Mouse (Mus musculus) monocyte, adult 2 months (primary cell): ENCODE measurements around the gene Kcnk18.

Source experiments
- DNase-seq, 2 experiments: peaks; one replicate each; pipeline ENCODE4 v3.0.0; 2022; ENCODE audit warnings: low spot score in 2 of 2, low read depth in 1 of 2

The Kcnk18 gene

DNA sequence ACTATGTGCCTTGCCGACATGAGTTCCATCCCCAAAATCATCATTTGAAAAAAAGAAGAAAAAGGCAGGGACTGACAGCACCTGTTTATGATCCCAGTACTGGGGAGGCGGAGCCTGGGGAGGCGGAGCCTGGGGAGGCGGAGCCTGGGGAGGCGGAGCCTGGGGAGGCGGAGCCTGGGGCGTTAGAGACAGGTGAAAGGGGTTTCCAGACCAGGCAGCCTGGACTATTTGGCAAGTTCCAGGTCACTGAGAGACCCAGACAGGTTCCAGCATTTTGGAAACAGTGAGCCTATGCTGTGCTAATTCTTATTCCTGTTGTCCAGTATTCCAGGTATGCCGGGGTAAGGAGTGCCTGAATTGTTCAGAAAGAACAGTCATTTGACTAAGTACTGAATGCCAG, at the start of gene Kcnk18:
Kcnk18 (plus strand) TSS at position 224 of the 400 bp plus-strand sequence.
- no peak for DNase-seq

DNA sequence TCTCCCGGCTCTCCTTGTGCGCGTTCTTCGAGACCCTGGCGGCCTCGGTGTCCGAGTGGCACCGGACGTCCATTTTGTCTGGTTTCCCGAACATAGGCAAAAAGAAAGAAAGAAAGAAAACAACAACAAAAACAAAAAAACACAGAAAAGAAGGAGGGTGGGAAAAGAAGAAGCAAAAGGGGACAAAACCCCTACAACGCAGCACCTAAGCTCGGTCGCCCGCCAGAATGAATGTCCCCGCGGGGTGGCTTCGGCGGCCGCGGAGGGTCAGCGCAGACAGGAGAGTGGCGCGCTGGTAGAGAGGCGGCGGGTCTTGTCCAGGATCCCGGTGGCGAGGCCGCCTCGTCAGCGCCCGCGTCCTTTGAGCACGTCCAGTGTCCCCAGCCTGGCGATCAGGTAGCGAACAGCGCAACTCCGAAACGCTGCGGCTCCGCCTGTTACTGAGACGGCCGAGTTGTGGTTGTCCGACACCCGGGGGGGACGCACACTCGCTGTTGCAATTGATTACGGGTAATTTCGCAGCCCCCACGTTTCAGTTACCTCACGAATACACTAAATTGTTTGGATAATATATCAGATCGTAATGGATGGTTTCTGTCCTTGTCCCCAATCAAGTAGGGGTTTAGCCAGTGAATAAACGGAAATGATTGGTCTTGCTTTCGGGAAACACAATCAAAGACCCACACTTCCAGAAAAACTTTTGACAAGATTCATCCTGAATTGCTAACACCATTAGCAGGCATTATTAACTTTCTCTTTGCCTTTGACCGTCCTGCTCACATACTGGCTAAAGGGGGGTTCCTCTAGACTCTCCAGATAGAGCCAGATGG, 48.9 kb upstream of the Kcnk18 start, which contains the start of gene Vax1:
Vax1 (minus strand) TSS at position 121 of the 830 bp plus-strand sequence.
- no peak for DNase-seq

DNA sequence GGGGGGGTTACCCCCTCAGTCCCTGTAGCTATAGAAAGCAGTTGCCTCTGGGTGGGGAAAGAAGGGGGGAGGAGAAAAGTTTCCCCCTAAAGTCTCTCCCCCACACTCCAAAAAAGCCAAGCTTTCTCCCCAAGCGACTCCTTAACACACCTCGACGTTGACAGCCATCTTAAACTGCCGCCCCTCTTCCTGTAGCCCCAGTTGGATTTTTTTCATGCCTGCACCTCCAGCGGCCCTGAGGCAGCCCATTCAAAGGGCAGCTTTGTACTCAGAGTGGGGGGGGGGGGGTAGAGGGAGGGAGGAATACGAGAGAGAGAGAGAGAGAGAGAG, 48.3 kb upstream of the Kcnk18 start:
- no peak for DNase-seq

DNA sequence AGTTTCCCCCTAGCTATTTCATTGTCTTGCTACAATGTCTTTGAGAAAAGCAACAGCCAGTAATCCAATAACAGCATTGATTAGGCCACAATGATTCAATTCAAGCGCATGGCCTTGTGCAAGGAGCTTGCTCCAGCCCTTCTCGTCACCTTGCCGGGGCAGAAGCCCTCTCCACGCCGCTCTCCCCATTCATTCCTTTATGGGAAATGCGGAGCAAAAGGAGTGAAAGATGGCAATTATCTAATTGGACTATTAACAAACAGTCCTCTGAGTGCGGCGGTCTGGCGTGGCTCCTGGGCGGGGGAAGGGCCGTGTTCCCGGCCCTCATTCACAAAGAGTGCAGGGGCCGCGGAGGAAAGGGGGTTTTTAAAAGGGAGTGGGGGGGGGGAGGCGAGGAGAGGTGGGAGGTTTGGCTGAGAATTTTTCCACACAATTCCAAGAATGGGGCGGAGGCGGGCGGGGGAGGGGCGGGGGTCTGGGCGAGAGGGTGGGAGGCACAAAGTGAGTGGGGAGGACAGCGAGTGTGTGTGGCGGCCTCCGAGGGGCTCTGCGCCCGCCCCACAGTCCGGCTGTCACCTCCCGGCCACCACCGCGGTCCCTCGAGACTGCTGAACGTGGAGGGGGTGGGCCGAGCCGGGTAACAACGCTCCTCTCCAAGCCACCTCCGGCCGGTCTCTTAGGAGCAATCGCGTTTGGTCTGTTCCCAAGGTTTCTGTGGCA, 47.7 kb upstream of the Kcnk18 start:
- no peak for DNase-seq

DNA sequence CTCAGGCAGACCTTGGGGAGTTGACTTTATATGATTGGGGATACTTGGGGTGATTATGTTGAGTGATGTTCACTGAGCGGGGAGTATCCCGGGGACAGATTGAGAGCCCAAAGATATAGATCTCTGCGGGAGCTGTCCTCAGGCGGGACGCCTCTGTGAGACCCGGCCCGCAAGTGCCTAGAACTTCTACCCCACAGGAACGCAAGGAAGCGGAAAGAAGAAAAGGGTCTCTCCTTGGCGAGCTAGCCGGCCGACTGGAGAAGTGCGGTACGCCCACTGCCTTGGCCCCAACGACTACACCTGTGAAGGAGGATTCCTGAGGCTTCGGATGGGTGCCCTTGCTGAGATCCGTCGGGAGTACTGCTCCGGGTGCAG, 47.2 kb upstream of the Kcnk18 start:
- DNase-seq: no peak

DNA sequence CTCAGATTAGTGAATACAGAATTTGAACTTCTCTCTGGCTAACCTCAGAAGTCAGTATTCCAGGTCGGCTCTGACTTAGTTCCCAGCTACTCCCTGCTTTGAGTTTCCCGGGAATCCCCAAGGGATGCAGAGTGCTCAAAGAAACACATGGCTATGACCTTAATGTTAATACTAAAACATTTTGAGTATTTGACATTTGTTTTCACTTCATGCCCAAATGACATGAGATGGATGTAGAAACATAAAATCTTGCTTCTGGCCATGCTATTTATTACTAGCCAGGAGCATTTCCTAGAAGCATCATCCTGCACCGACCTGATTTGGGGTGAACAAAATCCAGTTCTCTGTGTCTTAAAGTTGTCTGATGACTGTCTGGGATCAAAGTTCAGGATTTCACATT, 46.2 kb upstream of the Kcnk18 start:
- DNase-seq: no peak

DNA sequence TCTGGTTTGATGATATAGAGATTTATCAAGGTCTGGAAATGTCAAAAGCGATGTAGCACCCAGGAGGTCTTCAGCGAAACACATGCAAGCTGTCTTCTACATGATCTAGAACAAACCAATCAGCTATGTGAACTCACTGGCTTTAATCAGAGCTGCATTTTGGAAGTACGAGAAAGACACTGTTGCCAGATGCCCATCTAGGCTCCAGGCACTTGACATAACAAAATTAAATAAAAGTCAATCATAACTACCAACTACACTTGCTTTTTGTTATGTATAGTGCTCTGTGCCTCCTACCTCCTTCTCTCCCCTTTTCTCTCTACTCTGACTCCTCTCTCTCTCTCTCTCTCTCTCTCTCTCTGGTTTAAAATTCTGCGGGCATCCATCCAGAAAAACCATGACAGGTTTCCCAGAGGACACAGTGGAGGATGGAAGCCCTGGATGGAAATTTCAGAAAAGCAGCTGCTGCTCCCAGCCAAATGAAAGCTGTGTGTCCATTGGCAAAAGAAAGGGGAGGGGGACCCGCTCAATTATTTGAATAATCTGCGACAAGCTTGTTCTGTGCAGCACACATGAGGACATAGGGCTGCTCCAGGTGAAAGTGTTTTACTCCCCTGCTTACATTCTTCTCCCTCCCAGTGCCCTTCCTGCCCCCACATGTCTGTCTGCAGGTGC, 45.5 kb upstream of the Kcnk18 start:
- no peak for DNase-seq

DNA sequence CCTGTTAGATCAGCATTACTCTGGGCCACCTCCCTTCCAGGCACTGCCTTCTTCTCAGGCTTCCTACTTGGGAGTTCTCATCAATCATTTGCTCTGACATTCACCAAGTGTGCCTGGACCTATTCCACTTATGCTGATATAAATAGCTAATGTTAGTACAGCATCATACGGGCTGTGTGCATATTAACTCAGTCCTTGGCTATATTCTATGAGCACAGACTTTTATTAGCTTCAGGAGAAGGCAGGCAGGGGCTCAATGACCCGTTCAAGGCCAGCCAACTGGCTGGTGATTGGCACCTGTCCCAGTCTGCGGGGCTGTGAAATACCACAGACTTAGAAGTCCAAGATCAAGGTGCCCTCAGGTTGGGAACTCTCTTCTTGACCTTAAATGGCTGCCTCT, 35.0 kb upstream of the Kcnk18 start:
- DNase-seq: no peak

DNA sequence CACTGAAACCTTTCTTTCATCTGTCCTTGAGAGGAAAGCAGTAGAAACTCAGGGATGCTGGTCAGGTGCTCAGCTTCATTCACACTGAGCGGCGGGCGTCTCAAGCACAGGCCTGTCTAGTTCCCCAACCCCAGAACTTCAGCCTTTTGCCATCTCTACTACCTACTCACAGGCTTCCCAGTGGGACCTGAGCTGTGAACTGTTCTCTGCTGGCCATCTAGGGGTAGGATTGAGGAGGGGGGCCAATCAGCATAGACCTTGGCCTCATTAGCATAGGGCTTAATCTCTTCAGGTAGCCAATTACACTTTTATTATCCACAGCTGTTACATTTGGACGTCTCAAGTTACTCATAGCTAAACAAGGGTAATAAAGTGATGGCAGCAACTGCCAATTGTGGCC, 30.0 kb upstream of the Kcnk18 start:
- DNase-seq: no peak

DNA sequence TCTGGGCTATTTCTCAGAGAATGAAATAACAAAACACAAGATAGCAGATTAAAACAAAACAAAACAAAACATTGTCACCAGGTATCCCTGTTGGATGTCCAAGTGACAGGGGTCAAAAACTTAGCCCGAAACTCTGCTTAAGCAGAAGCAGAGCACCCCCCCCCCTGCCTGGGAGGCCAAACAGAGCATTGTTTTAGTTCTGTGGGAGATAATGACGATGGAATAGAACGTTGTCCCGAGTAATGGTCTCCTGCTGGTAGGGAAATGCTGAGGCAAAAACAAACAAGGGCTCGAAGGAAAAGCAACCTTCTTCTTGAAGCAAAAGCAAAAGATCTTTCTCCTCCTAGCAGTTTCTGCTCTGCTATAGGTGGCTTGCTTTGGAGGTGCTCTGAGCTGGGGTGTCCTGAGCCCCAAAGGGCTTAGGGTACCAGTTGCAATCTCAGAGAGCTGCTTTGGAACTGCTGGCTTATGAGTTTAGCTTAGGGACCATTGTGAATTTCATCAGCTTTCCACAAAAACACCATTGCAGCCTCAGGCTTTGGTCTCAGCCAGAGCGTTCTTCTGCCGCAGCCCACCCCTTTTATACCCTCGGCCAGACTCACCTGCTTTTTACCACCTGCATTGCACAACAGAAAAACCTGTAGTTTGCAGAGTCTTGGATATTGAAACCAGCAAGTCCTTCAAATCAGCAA, 28.4 kb upstream of the Kcnk18 start:
- DNase-seq: no peak

DNA sequence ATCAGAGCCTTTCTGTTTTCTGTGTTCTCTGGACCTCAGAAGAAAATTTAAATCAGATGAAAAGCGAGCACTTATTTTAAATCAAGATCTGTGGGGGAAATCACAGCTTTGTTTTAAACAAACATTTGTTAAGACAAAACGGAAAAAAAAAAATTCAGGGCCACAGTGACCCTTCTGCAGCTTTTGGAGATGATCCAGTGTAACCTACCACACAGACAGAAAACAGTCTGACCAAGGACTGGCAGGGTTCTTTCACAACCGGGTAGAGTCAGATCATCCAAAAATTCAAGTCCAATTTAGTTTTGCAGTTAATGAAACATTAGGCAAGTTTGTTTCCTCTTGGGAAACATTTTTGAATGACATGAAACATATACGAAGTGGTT, 27.9 kb upstream of the Kcnk18 start:
- no peak for DNase-seq

DNA sequence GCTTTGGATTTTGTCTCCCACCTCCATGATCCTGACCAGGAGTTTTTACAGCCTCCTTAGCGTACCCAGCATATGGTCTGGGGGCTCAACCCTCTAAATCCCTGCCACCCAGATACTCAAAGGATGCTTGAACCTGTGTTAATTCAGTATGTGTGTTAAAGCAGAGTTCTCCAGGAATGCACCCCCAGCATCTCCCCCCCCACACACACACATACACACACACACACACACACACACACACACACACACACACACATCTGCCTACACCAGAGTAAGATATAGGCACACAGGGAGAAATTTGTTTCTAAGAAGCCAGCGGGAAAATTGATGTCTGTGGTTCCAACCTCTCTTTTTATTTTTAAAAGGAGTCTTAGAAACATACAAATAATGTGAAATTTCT, 26.5 kb upstream of the Kcnk18 start:
- DNase-seq: no peak

DNA sequence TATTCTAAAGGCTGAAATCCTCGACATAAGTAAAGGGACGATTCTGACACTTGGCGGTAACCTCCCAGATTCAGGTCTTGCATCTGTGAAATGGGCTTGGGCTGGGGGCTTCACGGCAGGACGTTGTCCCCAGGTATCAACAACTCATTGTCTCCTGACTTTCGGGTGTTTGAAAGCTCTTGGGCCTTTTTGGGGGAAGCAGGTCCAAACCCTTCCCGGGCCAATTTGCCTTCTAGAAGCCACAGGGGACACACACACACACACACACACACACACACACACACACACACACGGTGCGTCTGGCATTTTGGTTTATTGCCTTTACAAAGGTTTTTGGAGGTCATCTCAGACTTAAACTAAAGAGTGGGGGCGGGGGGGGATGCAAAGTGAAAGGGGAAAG, 25.6 kb upstream of the Kcnk18 start:
- no peak for DNase-seq

DNA sequence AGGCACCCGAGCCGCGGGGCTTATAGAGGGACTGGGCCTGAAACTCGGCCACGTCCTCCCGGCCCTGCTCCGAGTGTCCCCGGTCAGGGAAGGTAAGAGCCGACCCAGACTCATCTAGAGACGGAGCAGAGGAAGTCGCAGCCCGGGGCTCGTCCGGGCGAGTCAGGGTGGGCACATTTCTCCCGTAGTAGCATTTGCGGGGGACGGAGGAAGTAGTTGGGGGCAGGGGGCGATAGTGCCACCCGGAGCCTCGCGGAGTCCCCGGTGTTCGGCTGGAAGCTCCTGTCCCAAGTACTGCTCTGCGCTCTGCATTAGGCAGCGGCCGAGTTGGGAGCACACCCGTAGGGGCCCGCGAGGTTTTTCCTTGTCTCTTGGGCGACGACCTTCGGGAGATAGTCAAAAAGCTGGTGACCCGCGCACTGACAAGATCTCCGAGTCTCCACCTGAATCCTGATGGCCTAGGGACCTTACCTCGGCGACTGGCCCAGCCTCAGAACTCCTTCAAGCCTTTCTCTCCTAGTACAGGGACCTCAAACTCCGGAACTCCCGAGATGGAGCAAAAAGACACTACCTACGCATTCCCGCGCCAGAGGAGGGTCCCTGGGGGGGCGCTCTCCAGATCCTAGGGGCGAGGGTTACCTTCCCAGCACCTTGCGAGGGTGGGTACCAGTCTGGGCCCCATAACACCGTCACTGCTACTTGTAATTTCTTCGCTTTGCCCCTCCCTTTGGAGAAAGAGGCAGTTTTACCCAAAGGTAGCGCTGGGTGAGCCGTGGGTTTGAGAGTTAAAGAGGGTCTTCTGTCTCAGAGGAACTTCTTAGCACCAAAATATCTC, 24.8 kb upstream of the Kcnk18 start:
- DNase-seq: no peak

DNA sequence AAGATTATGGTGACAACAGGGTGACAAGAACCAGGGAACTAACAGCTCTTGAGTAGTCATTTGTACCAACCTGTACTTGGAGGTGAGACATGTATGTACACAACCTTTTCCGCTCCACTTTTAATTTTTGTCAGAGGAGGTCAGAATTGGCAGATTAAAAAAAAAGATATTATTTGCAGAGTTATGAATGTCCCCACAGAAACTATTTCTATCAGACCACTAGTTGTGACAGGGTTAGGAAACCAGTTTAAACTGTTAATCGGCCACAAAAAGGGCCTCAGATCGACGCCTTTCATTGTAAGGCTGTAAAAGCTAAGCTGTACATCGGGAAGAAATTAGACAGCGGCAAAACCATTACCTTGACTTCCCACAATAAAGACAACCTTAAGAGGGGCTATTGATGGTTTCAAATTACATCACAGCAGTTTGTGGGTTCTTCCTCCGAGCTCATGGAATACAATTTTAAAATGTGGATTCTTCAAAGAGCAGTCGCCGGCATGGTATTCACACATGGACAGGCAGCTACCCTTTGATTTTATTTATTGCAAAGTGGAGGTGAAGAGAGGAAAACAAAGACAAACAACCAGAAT, 23.7 kb upstream of the Kcnk18 start:
- DNase-seq: no peak

DNA sequence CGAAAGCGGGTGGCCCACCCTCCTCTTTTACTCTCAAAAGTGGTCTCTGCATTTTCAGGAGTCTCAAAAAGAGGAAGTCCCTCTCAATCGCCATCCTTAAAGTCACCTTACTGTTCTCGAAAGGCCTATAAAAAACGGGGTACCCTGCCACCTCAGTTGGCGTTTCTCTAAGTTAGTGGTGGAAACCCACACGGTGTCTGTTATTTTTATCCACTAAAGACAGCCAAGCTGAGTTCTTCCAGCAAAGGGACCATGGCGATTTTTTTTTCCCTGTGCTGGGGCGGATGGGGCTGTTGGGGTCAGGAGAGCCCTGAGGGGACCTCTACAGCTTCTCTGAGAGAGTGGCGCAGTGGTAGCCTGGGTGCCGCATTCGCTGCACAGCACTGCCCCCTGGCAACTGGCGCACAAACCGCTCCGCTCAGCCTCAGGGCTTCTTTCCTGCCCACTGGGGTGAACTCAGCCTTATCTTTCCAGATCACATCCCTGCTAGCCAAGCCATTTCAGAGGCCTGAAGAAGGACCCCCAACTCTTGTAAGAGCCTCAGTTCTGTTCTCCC, 22.8 kb upstream of the Kcnk18 start:
- no peak for DNase-seq

DNA sequence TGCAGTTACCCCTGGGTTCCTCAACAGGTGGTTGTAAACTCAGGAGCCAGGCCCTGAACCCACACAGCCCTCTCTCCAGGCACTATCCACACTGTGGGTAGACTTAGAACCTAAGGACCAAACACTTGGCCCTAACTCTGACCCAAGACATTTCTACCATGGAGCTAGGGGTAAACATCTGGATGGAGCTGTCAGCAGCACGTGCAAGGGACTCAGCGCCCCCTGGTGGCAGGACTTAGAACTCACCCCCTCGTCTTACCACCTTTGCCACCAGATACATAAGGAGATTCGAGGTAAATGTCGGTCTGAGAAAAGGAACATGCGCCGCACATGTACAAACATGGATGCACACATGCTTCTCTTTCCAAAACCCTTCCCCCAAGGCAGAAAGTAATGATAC, 20.9 kb upstream of the Kcnk18 start:
- peak; percentile 13 to 26 for DNase-seq

DNA sequence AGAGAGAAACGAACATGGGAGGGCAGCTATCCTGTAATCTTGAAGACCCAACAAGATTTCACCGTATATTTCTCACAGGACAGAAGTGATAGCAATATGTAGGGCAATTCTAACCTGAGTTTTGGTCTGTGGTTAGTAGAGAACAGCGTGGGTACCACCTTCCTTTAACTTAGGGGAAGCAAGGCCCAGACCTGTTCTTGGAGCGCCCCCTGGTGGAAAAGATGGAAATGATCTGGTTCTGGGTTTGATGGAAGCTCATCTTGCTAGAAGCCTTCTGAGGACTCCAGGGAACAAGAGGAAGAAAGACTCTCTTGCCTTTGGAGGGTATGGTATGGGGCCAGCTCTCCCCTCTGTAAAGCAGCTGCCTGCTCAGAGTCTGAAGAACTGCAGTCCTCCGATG, 10.5 kb upstream of the Kcnk18 start:
- DNase-seq: peak; percentile 21 to 22

DNA sequence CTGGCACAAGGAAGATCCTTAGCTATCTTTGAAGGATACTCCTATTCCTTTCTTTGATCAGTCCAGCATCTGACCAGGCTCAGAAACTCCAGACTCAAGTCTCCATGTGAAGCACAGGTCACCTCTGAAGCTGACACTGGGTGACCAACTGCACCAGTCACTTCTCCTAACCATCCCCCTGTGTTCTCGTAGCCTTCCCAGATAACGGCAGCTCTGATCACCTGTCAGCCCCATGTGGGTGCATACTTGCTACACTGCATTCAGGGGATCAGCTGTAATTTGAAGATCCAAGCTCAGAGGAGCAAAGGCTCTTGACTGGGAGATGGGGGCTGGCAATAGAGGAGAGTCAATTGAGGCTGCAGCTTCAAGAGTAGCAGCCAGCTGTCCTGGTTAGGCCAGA, 10.0 kb upstream of the Kcnk18 start:
- DNase-seq: no peak

DNA sequence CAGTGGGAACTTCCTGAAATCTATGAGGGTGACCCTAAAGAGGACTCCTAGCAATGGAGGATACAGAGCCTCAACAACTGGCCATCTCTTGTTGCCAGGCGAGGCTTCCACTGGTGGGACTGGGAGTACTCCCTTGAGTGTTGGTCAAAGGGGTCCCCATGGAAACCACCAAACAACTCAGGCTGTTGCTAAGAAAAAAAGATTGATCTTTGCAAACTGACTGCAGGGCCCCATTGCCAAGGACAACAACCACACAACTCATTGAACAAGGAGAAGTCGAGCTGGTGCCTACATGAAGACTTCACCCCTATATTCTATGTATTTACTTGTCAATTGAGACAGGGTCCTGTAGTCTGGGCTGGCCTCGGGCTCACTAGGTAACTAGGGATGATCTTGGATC, 2.1 kb upstream of the Kcnk18 start:
- no peak for DNase-seq
